Mouse (Mus musculus) midbrain, postnatal 0 days (tissue): ENCODE data around the gene Acsbg1. TPM values are rescaled to one million over a fixed set of nuclear protein-coding genes. Genes with fewer than 3 reads are reported as not detected.

Source experiments
- ATAC-seq: fragments of 200-750 bp; cut with Nextera tagmentation; 2 replicates; pipeline ENCODE4 v1.8.0; 2017; ENCODE audit warnings: moderate number of reproducible peaks, mild to moderate bottlenecking, moderate TSS enrichment, moderate library complexity; ENCODE audit not compliant: low FRiP score
- DNase-seq: peaks from one replicate; pipeline ENCODE4 v3.0.0-alpha.2; 2015; ENCODE audit warnings: low spot score
- H3K27ac ChIP-seq: fragments of 300-500 bp; sonication (generic); 2 replicates; pipeline ENCODE4 v1.5.1; 2014; ENCODE audit warnings: low read depth, mild to moderate bottlenecking, low read length, mixed read lengths
- H3K27me3 ChIP-seq: fragments of 300-500 bp; sonication (generic); 2 replicates; pipeline ENCODE4 v1.6.1; 2014; ENCODE audit warnings: low read length, control low read depth, mixed read lengths; ENCODE audit not compliant: insufficient read depth
- H3K36me3 ChIP-seq: fragments of 300-500 bp; sonication (generic); 2 replicates; pipeline ENCODE4 v1.6.1; 2014; ENCODE audit warnings: low read length, control low read depth, mixed read lengths; ENCODE audit not compliant: insufficient read depth
- H3K4me1 ChIP-seq: fragments of 300-500 bp; sonication (generic); 2 replicates; pipeline ENCODE4 v1.6.1; 2014; ENCODE audit warnings: mild to moderate bottlenecking, control low read depth, antibody characterized with exemption, low read length, mixed read lengths; ENCODE audit not compliant: insufficient read depth
- H3K4me2 ChIP-seq: fragments of 300-500 bp; sonication (generic); 2 replicates; pipeline ENCODE4 v1.6.1; 2014; ENCODE audit warnings: low read depth, mild to moderate bottlenecking, low read length, mixed read lengths; ENCODE audit not compliant: poor library complexity, severe bottlenecking
- H3K4me3 ChIP-seq: fragments of 300-500 bp; sonication (generic); 2 replicates; pipeline ENCODE4 v1.5.1; 2014; ENCODE audit warnings: low read depth, mild to moderate bottlenecking, low read length, moderate library complexity
- H3K9ac ChIP-seq: fragments of 300-500 bp; sonication (generic); replicated peaks from 2 replicates; pipeline ENCODE4 v1.6.1; 2014; ENCODE audit warnings: mild to moderate bottlenecking, low read length, moderate library complexity, mixed read lengths; ENCODE audit not compliant: poor library complexity, severe bottlenecking
- H3K9me3 ChIP-seq: fragments of 300-500 bp; sonication (generic); 2 replicates; pipeline ENCODE4 v1.6.1; 2016; ENCODE audit warnings: low read length, control low read depth
- CTCF ChIP-seq: IDR thresholded peaks from 2 replicates; pipeline ENCODE4 v1.5.1; 2016; ENCODE audit warnings: antibody characterized with exemption, mild to moderate bottlenecking
- WGBS: fragments of 180-500 bp; shearing (Covaris S2); extraction: QIAGEN DNeasy Blood & Tissue Kit; methylation state at CpG from one replicate; pipeline ENCODE4 v1.1.7; 2014; 5-methylcytosine and 5-hydroxymethylcytosine counted together
- polyA plus RNA-seq: library from polyadenylated mRNA; unstranded; fragments of >200 nt; fragmentation: Nextera tagmentation; extraction: Ambion mirVana; gene quantifications from 2 replicates; pipeline ENCODE4 v1.2.1, GENCODE M21; 2015
- total RNA-seq: library from RNA; depleted of rRNA; stranded (reverse); fragments of >200 nt; gene quantifications from 2 replicates; pipeline ENCODE4 v1.2.3, GENCODE M21; 2014

Gene Acsbg1
- total and polyA plus RNA-seq, 2 experiments from 2014 or later, result 42.8 to 69.9 TPM

- DNase-seq, result no peak
- Histone ChIP-seq H3K27ac (no peak overlapping the region), H3K27me3 (no peaks in the 10 kb centered on the region), H3K4me2 (no peak overlapping the region), H3K4me1 (no peaks in the 10 kb centered on the region), H3K9ac (no peak overlapping the region), H3K9me3 (no peaks in the 10 kb centered on the region), H3K36me3 (no peaks in the 10 kb centered on the region), H3K4me3 (no peak overlapping the region)
- 82% methylated on average over 9 of the region's 9 CpGs for WGBS
- TF ChIP-seq CTCF, result no peak
- ATAC-seq, result no peak
Observed at GRCm38 (mm10) chr9:54571130-54571839, 90.4 kb downstream of the Acsbg1 start.

- no peaks in the 10 kb centered on the region for H3K9me3 ChIP-seq
- peak; percentile 54 for TF ChIP-seq CTCF
- H3K4me2 ChIP-seq, result no peak overlapping the region
- no peaks in the 10 kb centered on the region for H3K4me1 ChIP-seq
- no peak overlapping the region for H3K27ac ChIP-seq
- H3K9ac ChIP-seq, result no peak overlapping the region
- no peaks in the 10 kb centered on the region for H3K36me3 ChIP-seq
- H3K4me3 ChIP-seq, result no peak overlapping the region
- peak; percentile 53 for DNase-seq
- no peak for ATAC-seq
- 34% methylated on average over 2 of the region's 2 CpGs for WGBS
- H3K27me3 ChIP-seq, result no peaks in the 10 kb centered on the region
Observed at GRCm38 (mm10) chr9:54568732-54569131, 92.9 kb downstream of the Acsbg1 start.

- 63% methylated on average over 4 of the region's 4 CpGs for WGBS
- no peak for ATAC-seq
Observed at GRCm38 (mm10) chr9:54566958-54567357, 94.7 kb downstream of the Acsbg1 start.

GRCm38 (mm10) chr9:54560831-54561601, 100.7 kb downstream of the Acsbg1 start:
- H3K4me2 ChIP-seq, result peak overlapping the region; percentile 79; the same call in 1 of the 2 replicates
- 89% methylated on average over 8 of the region's 8 CpGs for WGBS
- no peak for TF ChIP-seq CTCF
- no peak overlapping the region for H3K27ac ChIP-seq
- no peaks in the 10 kb centered on the region for H3K9me3 ChIP-seq
- no peaks in the 10 kb centered on the region for H3K36me3 ChIP-seq
- no peak overlapping the region for H3K4me3 ChIP-seq
- H3K27me3 ChIP-seq, result no peaks in the 10 kb centered on the region
- no peak overlapping the region for H3K9ac ChIP-seq
- DNase-seq (no peak), ATAC-seq (no peak)
- no peaks in the 10 kb centered on the region for H3K4me1 ChIP-seq

More at GRCm38 (mm10) chr9:54566958-54567357, 94.7 kb downstream of the Acsbg1 start:
- TF ChIP-seq CTCF, result no peak
- no peak overlapping the region for H3K4me2 ChIP-seq
- H3K9me3 ChIP-seq, result no peaks in the 10 kb centered on the region
- H3K4me1 ChIP-seq, result no peaks in the 10 kb centered on the region
- H3K4me3 ChIP-seq, result no peak overlapping the region
- H3K9ac ChIP-seq, result no peak overlapping the region
- H3K27ac ChIP-seq, result no peak overlapping the region
- no peaks in the 10 kb centered on the region for H3K36me3 ChIP-seq
- DNase-seq, result no peak
- H3K27me3 ChIP-seq, result no peaks in the 10 kb centered on the region

GRCm38 (mm10) chr9:54559771-54560471, 101.7 kb downstream of the Acsbg1 start, which contains the start of gene Cib2:
Cib2 (minus strand) TSS chr9:54560218.
- H3K4me1 ChIP-seq, result no peaks in the 10 kb centered on the region
- no peaks in the 10 kb centered on the region for H3K27me3 ChIP-seq
- H3K4me2 ChIP-seq, result peak within 1 kb of the TSS; percentile 79
- 1% methylated on average over 45 of the region's 54 CpGs for WGBS
- DNase-seq (peak; percentile 91), ATAC-seq (peak; percentile 94)
- no peaks in the 10 kb centered on the region for H3K9me3 ChIP-seq
- no peaks in the 10 kb centered on the region for H3K36me3 ChIP-seq
- peak within 1 kb of the TSS; percentile 81 for H3K9ac ChIP-seq
- H3K27ac ChIP-seq, result peak within 1 kb of the TSS; percentile 26; the same call in 1 of the 2 replicates
- peak; percentile 45 for TF ChIP-seq CTCF
- peak within 1 kb of the TSS; percentile 55 for H3K4me3 ChIP-seq
